Mouse (Mus musculus): ENCODE measurements around the gene Car5a.

- TF ChIP-seq GATA1 (IDR thresholded peaks at IDR 0.05; ENCODE audit: borderline replicate concordance, low read length) (no peak), CTCF (IDR thresholded peaks at IDR 0.05; ENCODE audit: low read depth, low read length) (no peak), POLR2AphosphoS5 (IDR thresholded peaks at IDR 0.05; ENCODE audit: insufficient replicate concordance, low read depth, low read length) (no peak), TAL1 (conservative IDR thresholded peaks at IDR 0.05; ENCODE audit: low read depth, low read length) (no peak)
These were observed 20.2 kb upstream of the Car5a start for GRCm38 (mm10) chr8:121964716-121965512.
